Mouse (Mus musculus) hindbrain, embryonic 15.5 days (tissue): ENCODE data around the gene 4930519P11Rik. TPM values are rescaled to one million over a fixed set of nuclear protein-coding genes. Genes with fewer than 3 reads are reported as not detected.

Experiments
- ATAC-seq: fragments of 200-750 bp; cut with Nextera tagmentation; 2 replicates; pipeline ENCODE4 v1.8.0; 2017; ENCODE audit warnings: low read depth, moderate number of reproducible peaks, moderate TSS enrichment; ENCODE audit not compliant: low FRiP score
- H3K27ac ChIP-seq: fragments of 300-500 bp; sonication (generic); replicated peaks from 2 replicates; pipeline ENCODE4 v1.5.1; 2015; ENCODE audit warnings: mild to moderate bottlenecking, inconsistent platforms
- H3K27me3 ChIP-seq: fragments of 300-500 bp; sonication (generic); 2 replicates; pipeline ENCODE4 v1.6.1; 2015; ENCODE audit warnings: control low read depth, inconsistent platforms
- H3K36me3 ChIP-seq: fragments of 300-500 bp; sonication (generic); 2 replicates; pipeline ENCODE4 v1.6.1; 2015; ENCODE audit warnings: control low read depth, inconsistent platforms
- H3K4me1 ChIP-seq: fragments of 300-500 bp; sonication (generic); replicated peaks from 2 replicates; pipeline ENCODE4 v1.6.1; 2015; ENCODE audit warnings: control low read depth, inconsistent platforms
- H3K4me2 ChIP-seq: fragments of 300-500 bp; sonication (generic); 2 replicates; pipeline ENCODE4 v1.6.1; 2015; ENCODE audit warnings: moderate library complexity, mild to moderate bottlenecking, inconsistent platforms
- H3K4me3 ChIP-seq: fragments of 300-500 bp; sonication (generic); 2 replicates; pipeline ENCODE4 v1.5.1; 2015; ENCODE audit warnings: mild to moderate bottlenecking, inconsistent platforms
- H3K9ac ChIP-seq: fragments of 300-500 bp; sonication (generic); 2 replicates; pipeline ENCODE4 v1.6.1; 2015; ENCODE audit warnings: inconsistent platforms
- H3K9me3 ChIP-seq: fragments of 300-500 bp; sonication (generic); 2 replicates; pipeline ENCODE4 v1.6.1; 2016; ENCODE audit warnings: control low read depth, inconsistent platforms
- WGBS: fragments of 180-500 bp; shearing (Covaris S2); methylation state at CpG from one replicate; pipeline ENCODE4 v1.1.7; 2015; 5-methylcytosine and 5-hydroxymethylcytosine counted together
- polyA plus RNA-seq: library from polyadenylated mRNA; unstranded; fragments of >200 nt; fragmentation: Nextera tagmentation; extraction: Ambion mirVana; gene quantifications from 2 replicates; pipeline ENCODE4 v1.2.1, GENCODE M21; 2015

The 4930519P11Rik gene
- polyA plus RNA-seq, 1 experiment from 2014 or later, result 0.79 TPM

- ATAC-seq, result no peak
- Histone ChIP-seq H3K4me1 (peaks cover 14% of the 10 kb centered on the region), H3K4me3 (no peak overlapping the region), H3K9ac (no peak overlapping the region), H3K27me3 (no peaks in the 10 kb centered on the region), H3K9me3 (no peaks in the 10 kb centered on the region), H3K4me2 (no peak overlapping the region), H3K27ac (peak overlapping the region; percentile 11; the same call in 1 of the 2 replicates), H3K36me3 (no peaks in the 10 kb centered on the region)
- 21% methylated on average over 12 of the region's 12 CpGs for WGBS
Observed at GRCm38 (mm10) chr2:154576876-154577743, 36.1 kb downstream of the 4930519P11Rik start.

- no peak overlapping the region for H3K4me2 ChIP-seq
- H3K9me3 ChIP-seq, result no peaks in the 10 kb centered on the region
- H3K36me3 ChIP-seq, result no peaks in the 10 kb centered on the region
- no peak overlapping the region for H3K4me3 ChIP-seq
- ATAC-seq, result no peak
- WGBS, result 20% methylated on average over 7 of the region's 7 CpGs
- no peak overlapping the region for H3K9ac ChIP-seq
- H3K27me3 ChIP-seq, result no peaks in the 10 kb centered on the region
- H3K4me1 ChIP-seq, result peaks cover 23% of the 10 kb centered on the region
- H3K27ac ChIP-seq, result no peak overlapping the region
Observed at GRCm38 (mm10) chr2:154574271-154574670, 39.0 kb downstream of the 4930519P11Rik start.

- Histone ChIP-seq H3K4me3 (no peak overlapping the region), H3K36me3 (no peaks in the 10 kb centered on the region), H3K4me2 (no peak overlapping the region), H3K27me3 (no peaks in the 10 kb centered on the region), H3K4me1 (peaks cover 33% of the 10 kb centered on the region), H3K27ac (no peak overlapping the region), H3K9ac (no peak overlapping the region), H3K9me3 (no peaks in the 10 kb centered on the region)
- ATAC-seq, result no peak
- WGBS, result 82% methylated on average over 3 of the region's 3 CpGs
Observed at GRCm38 (mm10) chr2:154572996-154573395, 40.2 kb downstream of the 4930519P11Rik start.

- no peak overlapping the region for H3K9ac ChIP-seq
- no peak for ATAC-seq
- H3K4me2 ChIP-seq, result no peak overlapping the region
- no peak overlapping the region for H3K4me3 ChIP-seq
- H3K9me3 ChIP-seq, result no peaks in the 10 kb centered on the region
- H3K36me3 ChIP-seq, result no peaks in the 10 kb centered on the region
- 75% methylated on average over 8 of the region's 8 CpGs for WGBS
- H3K4me1 ChIP-seq, result peaks cover 24% of the 10 kb centered on the region
- no peaks in the 10 kb centered on the region for H3K27me3 ChIP-seq
- H3K27ac ChIP-seq, result no peak overlapping the region
Observed at GRCm38 (mm10) chr2:154571976-154572375, 41.3 kb downstream of the 4930519P11Rik start.

GRCm38 (mm10) chr2:154571266-154571665 is 42.0 kb downstream of the 4930519P11Rik start:
- Histone ChIP-seq H3K27me3 (no peaks in the 10 kb centered on the region), H3K9me3 (no peaks in the 10 kb centered on the region), H3K36me3 (no peaks in the 10 kb centered on the region), H3K4me2 (no peak overlapping the region), H3K4me3 (no peak overlapping the region), H3K27ac (no peak overlapping the region), H3K9ac (no peak overlapping the region), H3K4me1 (peaks cover 19% of the 10 kb centered on the region)
- no peak for ATAC-seq
- 91% methylated on average over 4 of the region's 4 CpGs for WGBS

GRCm38 (mm10) chr2:154570666-154571065 is 42.6 kb downstream of the 4930519P11Rik start:
- Histone ChIP-seq H3K4me3 (no peak overlapping the region), H3K27ac (no peak overlapping the region), H3K9ac (no peak overlapping the region), H3K9me3 (no peaks in the 10 kb centered on the region), H3K4me2 (peak overlapping the region; percentile 94), H3K4me1 (peaks cover 19% of the 10 kb centered on the region), H3K27me3 (no peaks in the 10 kb centered on the region), H3K36me3 (no peaks in the 10 kb centered on the region)
- no peak for ATAC-seq
- WGBS, result 53% methylated on average over 4 of the region's 4 CpGs

GRCm38 (mm10) chr2:154569836-154570286 is 43.4 kb downstream of the 4930519P11Rik start, which contains the start of gene E2f1:
Gene E2f1, minus strand, starts transcription at chr2:154569892.
- no peaks in the 10 kb centered on the region for H3K27me3 ChIP-seq
- H3K4me2 ChIP-seq, result peak within 1 kb of the TSS; percentile 94
- ATAC-seq, result peak; percentile 99
- H3K4me3 ChIP-seq, result peak within 1 kb of the TSS; percentile 72
- peak within 1 kb of the TSS; percentile 49 for H3K9ac ChIP-seq
- peak within 1 kb of the TSS; percentile 66 for H3K27ac ChIP-seq
- 0% methylated on average over 33 of the region's 44 CpGs for WGBS
- H3K9me3 ChIP-seq, result no peaks in the 10 kb centered on the region
- no peaks in the 10 kb centered on the region for H3K36me3 ChIP-seq
- H3K4me1 ChIP-seq, result peaks cover 19% of the 10 kb centered on the region

GRCm38 (mm10) chr2:154569071-154569748 is 44.0 kb downstream of the 4930519P11Rik start:
- Histone ChIP-seq H3K4me2 (peak overlapping the region; percentile 94), H3K27me3 (no peaks in the 10 kb centered on the region), H3K9ac (peak overlapping the region; percentile 49), H3K27ac (peak overlapping the region; percentile 66), H3K36me3 (no peaks in the 10 kb centered on the region), H3K9me3 (no peaks in the 10 kb centered on the region), H3K4me3 (peak overlapping the region; percentile 72), H3K4me1 (peaks cover 19% of the 10 kb centered on the region)
- ATAC-seq, result peak; percentile 51
- under 1% methylated on average over 50 of the region's 70 CpGs for WGBS

- H3K4me1 ChIP-seq, result peaks cover 19% of the 10 kb centered on the region
- 15% methylated on average over 10 of the region's 10 CpGs for WGBS
- no peak for ATAC-seq
- H3K27me3 ChIP-seq, result no peaks in the 10 kb centered on the region
- no peaks in the 10 kb centered on the region for H3K9me3 ChIP-seq
- peak overlapping the region; percentile 72 for H3K4me3 ChIP-seq
- H3K4me2 ChIP-seq, result peak overlapping the region; percentile 94
- H3K36me3 ChIP-seq, result no peaks in the 10 kb centered on the region
- H3K9ac ChIP-seq, result peak overlapping the region; percentile 49
- peak overlapping the region; percentile 66 for H3K27ac ChIP-seq
Observed at GRCm38 (mm10) chr2:154568329-154569070, 44.7 kb downstream of the 4930519P11Rik start.

- no peaks in the 10 kb centered on the region for H3K9me3 ChIP-seq
- H3K27me3 ChIP-seq, result no peaks in the 10 kb centered on the region
- H3K9ac ChIP-seq, result no peak overlapping the region
- H3K27ac ChIP-seq, result 0 out of 2 replicates have a peak overlapping the region, but pooled peaks have one; percentile 66
- WGBS, result 64% methylated on average over 2 of the region's 2 CpGs
- no peaks in the 10 kb centered on the region for H3K36me3 ChIP-seq
- H3K4me1 ChIP-seq, result peaks cover 19% of the 10 kb centered on the region
- peak overlapping the region; percentile 94 for H3K4me2 ChIP-seq
- ATAC-seq, result no peak
- no peak overlapping the region for H3K4me3 ChIP-seq
Observed at GRCm38 (mm10) chr2:154567766-154568165, 45.5 kb downstream of the 4930519P11Rik start.

GRCm38 (mm10) chr2:154566641-154567040 is 46.6 kb downstream of the 4930519P11Rik start:
- Histone ChIP-seq H3K9me3 (no peaks in the 10 kb centered on the region), H3K9ac (no peak overlapping the region), H3K4me2 (0 out of 2 replicates have a peak overlapping the region, but pooled peaks have one; percentile 2), H3K36me3 (no peaks in the 10 kb centered on the region), H3K4me3 (no peak overlapping the region), H3K27me3 (no peaks in the 10 kb centered on the region), H3K27ac (no peak overlapping the region), H3K4me1 (peaks cover 19% of the 10 kb centered on the region)
- no peak for ATAC-seq
- 46% methylated on average over 8 of the region's 8 CpGs for WGBS
